Mouse (Mus musculus) activated CD4-positive, CD25-positive, alpha-beta regulatory T cell, adult 4 months (primary cell): ENCODE measurements around the gene Cnp. TPM values are rescaled to one million over a fixed set of nuclear protein-coding genes. Genes with fewer than 3 reads are reported as not detected.
"Not testable (repeated sequence)": the region's sequence is repeated elsewhere in the genome, so short reads cannot be mapped to it uniquely, and the experiment has no call there.

ENCODE experiments used
- ATAC-seq: one replicate; pipeline ENCODE4 v1.8.0; 2017
- polyA plus RNA-seq, 2 experiments: library from polyadenylated mRNA; unstranded; fragments of 100-300 nt; shearing (Covaris generic); gene quantifications; one replicate each; pipeline ENCODE4 v1.2.1; 2017

Gene Cnp
- polyA plus RNA-seq, 2 experiments from 2014 or later = 181 to 201 TPM

DNA sequence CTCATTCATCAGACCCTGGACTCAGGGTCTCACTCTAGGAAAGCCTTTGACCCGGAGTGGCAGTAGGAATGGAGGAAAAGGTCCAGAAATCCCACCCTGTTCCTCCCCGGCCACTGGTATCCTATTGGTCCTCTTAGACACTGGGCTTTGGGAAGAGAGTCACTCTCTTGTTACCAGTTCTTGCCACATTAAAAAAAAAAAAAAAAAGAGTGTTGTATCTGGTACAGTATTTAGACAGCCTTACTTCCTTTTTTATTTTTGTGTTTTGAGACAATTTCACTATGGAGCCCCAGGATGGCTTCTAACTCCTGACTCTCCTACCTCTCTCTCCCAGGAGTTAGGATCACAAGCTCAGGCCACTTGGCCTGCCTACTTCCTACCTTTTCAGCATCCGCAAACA, 17.1 kb upstream of the Cnp start:
- no peak for ATAC-seq

DNA sequence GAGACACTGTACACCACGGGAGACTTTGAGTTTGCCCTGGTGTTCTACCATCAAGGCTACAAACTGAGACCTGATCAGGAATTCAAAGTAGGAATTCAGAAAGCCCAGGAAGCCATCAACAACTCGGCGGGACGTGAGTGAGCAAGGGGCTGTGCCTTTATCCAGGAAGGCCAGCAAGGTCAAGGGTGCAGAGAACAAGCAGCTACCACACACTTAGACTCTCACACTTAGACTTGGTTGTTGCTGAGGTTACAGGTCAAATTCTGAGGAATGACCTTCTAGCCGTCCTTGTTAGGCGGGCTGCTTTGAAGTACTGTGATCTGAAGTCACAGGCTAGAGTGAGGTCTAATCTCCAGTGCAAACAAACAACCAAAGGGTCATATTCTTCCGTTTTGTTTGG, 15.2 kb upstream of the Cnp start:
- no peak for ATAC-seq

DNA sequence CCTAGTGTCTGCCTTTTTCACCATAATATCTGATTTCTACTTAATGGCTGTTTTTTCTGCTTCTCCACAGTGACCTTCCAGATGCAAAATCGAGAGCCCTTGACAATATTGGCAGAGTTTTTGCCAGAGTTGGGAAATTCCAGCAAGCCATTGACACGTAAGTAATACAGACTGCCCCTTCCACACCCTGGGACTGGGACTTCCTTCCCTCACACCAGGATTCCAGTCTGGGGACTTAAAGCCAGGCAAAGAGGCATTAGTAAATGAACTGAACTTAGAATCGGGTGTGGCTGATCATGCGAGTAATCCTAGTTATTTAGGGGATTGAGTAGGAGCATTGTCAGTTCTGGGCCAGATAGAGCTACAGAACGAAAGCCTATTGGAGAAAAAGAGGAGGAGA, 13.0 kb upstream of the Cnp start:
- ATAC-seq = no peak

DNA sequence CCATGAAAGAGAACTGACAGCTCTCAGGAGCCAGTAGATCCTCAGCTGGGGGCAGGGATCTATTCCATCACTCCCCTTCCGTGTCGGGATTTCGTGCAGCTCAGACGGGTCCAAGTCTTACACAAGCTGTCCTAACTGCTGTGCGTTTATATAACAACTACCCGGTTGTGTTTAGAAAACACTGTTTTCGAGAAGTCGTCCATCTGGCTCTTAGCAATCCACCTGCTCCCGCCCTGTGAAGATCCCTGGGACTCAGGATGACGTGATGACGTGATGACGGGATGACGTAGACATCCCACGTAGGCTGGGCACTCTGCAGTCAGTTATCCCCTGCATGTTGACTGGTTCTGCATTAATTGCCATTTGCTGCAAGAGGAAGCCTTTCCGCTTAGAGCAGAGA, 10.4 kb upstream of the Cnp start:
- no peak for ATAC-seq

DNA sequence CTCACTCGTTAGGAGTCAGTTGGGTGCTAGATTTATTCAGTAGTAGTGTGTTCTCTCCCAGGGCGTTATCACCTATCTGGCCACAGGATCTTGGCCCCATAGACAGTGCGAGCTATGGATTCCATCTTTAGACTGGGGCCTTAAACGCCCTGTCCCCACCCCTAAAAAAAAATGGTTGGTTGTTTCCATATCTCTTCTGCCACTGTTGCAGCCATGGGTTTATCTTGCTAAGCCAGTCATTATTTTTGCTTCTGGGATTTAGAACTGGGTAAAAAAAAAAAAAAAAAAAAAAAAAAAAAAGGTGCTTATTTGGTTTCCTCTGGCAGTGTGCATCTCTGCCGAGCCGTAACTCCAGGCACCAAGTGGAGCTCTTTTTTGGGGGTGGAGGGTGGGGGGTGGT, 10.0 kb upstream of the Cnp start:
- ATAC-seq = no peak

DNA sequence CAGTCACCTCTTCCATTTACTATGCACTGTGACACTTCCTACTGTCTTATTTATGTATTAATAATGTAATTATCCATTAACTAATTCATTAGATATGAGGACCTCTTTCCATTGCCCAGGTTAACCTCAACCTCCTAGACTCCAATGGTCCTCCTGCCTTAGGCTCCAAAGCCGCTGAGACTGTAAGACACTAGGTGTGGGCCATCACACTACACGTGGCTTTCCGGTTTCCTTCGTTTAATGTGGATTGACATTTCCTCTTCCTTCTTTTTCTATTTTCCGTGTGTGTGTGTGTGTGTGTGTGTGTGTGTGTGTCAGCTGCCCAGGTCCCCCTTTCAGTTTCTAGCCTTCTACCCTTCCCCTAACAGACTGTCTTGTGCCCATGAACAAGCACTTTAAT, 7.5 kb upstream of the Cnp start:
- ATAC-seq = no peak

DNA sequence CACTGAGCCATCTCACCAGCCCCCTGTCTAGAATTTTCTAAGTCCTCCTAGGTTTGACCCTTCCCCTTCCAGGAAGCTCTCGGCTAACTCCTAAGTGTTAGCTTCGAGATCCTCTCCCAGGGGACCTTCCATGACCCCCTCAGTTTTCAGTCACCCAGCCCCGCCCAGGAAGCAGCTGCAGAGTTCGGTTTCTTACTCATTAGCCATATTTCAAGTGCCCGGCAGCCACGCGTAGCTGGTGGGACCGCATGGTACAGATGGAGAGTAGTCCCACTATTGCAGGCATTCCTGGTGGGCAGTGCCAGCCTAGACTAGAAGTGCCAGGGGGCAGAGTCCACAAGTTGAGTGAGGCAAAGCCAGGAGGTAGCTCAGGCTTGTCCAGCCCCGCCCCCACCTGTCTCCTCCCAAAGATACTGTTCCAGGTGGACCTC, 6.9 kb upstream of the Cnp start:
- ATAC-seq = no peak

DNA sequence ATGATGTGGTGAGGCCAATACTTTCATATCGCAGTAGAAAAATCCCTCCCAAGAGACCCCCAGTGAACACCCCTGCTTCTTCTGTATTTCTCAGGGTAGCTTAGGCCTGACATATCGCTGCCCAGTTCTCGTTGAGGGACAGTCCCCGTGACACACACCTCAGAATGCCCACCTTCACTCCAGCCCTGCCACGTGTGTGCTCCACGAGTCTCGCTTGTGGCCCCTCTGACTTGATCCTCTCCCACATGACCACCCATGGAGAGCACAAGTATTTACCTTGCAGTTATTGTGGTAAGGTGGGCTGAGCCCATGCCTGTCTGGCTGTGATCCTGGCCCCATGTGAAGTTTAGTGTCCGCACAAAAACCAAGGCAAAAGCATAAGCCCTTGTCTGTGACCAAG, 6.0 kb upstream of the Cnp start:
- no peak for ATAC-seq

DNA sequence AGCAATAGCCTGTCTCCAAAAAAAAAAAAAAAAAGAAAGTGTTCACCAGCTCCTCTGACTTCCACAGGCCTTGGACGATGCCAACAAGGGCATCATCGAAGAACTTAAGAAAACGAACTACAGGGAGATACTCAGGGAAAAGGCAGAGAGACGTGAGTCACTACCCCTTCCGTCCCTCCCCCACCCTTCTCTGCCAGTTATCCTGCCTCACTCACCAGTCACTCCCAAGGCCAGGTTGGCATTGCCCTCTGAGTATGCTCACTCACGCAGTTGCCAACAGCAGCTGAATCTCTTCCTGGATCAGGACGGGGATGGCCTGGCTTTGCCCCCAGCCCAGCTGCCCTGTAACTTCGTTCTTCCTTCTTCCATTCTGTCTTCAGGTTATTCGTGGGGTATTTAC, 4.9 kb upstream of the Cnp start:
- no peak for ATAC-seq

DNA sequence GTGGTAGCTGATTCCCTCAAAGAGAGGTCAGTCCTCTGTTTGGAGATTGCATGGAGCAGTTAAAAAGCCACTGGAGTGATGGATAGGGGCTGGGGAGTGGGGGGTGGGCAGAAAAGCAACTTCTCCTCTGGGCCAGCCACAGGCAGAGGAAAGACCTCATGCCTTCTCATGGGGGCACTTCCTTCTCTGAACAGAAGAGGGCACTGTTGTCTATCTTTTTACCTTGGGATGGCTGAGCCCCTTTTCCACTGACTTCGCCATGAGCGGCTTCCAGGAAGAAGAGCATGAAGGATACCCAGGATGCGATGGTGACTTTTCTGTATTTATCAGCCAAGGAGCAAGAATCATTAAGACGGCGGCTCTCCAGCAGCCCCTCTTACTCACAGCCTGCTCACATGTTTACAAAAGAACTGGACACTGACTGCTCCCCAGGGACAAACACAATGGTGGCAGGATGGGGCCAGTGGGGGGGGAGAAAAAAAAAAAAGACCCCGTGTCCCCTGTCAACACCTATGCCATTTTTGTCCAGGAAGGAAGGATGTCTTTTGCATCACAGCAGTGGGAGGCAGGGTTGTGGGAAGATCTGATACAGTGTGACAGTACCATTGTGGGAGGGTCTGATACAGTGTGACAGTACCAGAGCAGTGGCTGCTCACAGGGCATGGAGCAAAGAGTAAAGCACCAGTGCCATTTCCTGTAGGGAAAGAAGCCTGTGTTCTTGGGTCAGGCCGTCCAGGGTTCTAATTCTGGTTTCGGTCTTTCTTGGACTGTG, 4.1 kb upstream of the Cnp start:
- ATAC-seq = no peak

DNA sequence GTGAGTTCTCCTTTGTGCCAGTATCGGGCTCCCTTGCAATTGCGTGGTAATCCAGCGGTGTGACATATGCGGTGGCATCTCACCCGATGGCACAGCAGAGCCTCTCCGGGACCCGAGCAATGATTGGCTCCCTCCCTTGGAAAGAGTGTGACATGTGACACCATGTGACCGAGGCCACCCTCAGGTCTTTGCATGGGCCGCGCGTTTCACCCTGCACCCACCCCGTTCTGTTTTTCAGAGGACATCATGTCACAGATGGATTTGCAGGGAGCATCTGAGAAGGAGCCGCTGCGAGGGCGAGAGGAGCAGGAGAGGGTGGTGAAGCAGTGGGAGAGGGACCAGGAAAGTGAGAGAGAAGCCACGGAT, 3.5 kb upstream of the Cnp start:
- ATAC-seq = no peak

DNA sequence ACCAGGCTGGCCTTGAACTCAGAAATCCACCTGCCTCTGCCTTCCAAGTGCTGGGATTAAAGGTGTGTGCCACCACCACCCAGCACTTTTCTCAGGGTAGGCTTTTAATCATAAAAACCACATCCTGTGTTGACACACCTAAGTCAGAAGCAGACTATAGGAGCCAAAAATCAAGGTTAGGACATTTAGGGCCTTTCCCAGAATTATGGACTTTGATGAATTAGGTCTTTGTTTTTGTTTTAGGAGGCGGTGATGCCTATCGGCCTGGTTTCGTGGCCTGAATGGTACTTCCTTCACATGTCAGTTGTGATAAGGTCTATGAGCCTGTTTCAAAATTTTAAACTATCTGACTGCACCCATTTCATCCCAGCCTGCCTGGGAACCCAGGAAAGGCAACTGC, 516 bp upstream of the Cnp start:
- ATAC-seq = peak; percentile 74

DNA sequence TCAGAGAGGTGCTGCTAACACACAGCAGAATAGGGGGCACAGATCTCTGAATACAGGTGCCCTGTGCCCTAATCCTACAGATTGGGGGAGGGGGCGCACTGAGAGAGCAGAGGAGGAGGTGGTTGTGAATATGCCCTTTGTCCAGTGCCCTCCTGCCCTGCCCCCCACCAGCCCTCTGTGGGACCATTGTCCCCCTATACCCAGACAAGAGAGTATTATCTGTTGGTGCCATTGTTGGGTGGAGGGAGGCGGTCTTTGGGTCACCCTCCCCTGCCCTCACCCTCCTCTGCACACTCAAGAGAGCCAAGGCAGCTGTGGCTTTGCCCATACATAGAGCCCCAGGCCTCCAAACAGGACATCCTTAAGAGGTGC, 766 bp downstream of the Cnp start:
- no peak for ATAC-seq

DNA sequence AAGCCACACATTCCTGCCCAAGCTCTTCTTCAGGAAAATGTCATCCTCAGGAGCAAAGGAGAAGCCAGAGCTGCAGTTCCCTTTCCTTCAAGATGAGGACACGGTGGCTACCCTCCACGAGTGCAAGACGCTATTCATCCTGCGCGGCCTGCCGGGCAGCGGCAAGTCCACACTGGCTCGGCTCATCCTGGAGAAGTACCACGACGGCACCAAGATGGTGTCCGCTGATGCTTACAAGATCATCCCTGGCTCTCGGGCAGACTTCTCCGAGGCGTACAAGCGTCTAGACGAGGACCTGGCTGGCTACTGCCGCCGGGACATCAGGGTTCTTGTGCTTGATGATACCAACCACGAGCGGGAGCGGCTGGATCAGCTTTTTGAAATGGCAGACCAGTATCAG, 1.6 kb downstream of the Cnp start:
- no peak for ATAC-seq

DNA sequence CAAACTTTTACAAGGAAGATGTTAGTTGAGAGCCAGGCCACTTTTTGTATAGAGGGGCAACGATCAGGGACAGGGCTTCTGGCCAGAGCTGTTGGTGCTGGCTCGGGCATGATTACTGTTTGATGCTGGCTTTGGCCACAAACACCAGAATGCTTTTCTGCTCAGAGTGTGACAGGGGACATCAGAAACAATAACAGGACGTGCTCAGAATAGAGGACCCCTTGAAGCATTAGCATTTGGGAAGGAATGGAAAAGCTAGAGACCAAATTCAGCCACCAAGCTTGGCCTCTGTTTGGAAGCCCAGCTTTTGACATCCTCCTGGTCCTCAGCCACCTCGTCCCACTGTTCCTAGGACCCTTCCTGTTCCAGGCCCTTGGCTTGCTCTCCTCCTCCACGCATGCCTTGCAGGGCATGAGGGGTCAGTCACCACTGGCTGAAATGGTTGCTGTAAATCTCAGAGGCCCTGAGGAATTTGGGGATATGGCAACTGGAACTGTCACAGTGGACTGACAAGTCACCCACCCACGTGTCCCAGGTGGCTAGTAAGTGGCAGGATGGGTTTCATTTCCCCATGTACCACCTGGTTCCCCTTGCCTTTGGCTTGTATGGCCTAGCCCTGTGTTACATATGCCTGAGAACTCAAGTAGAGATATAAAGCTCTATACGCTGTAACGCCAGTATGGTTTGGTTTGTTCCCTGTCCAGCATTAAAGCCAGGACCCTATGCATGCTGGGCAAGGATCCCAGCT, 3.3 kb downstream of the Cnp start:
- ATAC-seq = no peak

DNA sequence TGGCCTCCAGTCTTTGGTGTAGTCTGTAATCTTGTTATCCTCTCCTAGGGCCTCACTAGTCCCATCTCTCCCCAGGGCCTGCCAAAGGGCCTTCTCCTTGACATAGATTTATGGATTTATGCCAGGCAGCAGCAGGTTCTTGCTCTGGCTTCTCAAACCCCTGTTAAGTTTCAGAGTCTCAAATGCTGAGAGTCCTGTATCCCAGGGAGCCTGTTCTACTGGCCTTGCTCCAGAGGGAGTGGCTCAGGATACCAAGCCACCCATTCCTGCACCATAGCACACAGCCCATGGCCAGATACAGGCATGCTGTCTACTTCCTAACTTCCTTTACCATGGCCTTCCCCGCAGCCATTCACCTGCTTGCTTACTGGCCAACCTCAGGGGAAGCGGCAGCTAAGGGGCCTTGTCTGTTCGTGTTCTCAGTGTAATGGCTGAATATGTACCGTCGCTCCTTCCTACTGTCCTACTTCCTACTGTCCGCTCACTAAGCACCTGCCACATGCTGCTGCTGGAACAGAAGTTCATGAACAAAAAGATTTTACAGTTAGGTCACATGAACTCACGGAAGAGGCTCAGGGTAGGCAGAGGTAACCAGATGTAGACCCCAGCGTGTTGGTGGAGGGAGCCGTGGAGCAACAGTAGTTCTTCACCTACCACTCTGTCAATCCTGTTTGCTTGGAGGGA, 4.6 kb downstream of the Cnp start:
- no peak for ATAC-seq

DNA sequence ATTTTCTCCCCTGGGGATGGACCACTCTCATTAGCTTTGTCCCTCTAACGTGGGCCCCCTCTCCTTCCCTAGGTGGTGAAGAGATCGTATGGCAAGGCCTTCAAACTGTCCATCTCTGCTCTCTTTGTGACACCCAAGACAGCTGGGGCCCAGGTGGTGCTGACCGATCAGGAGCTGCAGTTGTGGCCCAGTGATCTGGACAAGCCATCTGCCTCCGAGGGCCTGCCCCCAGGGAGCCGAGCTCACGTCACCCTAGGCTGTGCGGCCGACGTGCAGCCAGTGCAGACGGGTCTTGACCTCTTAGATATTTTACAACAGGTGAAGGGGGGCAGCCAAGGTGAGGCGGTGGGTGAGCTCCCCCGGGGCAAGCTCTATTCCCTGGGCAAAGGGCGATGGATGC, 5.6 kb downstream of the Cnp start:
- ATAC-seq = no peak

DNA sequence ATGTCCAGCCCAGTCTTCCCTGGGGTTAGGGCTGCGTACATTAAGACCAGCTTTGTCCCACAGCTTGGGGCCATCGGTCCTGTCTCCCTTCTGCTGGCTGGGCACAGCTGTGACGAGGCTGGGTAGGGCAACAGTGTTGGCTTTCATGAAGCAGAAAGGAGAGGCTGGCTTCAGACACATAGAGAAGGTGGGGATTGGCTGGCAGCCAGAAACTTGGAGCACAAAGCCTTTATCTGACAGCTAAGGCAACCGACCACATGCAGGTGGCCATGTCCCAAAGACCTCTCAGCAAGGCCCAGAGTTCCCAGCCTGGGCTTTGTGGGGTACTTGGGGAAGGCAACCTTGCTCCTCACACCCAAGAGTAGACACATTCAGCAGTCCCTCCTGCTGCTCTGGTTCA, 7.1 kb downstream of the Cnp start:
- no peak for ATAC-seq

DNA sequence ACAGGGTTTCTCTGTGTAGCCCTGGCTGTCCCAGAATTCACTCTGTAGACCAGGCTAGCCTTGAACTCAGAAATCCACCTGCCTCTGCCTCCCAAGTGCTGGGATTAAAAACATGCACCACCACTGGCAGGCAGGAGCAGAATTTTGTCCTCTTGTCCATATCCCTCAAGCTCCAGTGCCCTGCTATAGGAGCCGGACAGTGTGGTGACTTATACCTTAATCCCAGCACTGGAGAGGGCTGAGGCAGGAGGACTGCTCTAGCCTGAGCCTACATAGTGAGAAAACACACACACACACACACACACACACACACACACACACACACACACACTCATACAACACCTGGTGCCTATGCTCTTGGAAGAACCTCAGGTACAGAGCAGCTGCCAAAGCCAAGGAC, 7.7 kb downstream of the Cnp start:
- not testable (repeated sequence) for ATAC-seq

DNA sequence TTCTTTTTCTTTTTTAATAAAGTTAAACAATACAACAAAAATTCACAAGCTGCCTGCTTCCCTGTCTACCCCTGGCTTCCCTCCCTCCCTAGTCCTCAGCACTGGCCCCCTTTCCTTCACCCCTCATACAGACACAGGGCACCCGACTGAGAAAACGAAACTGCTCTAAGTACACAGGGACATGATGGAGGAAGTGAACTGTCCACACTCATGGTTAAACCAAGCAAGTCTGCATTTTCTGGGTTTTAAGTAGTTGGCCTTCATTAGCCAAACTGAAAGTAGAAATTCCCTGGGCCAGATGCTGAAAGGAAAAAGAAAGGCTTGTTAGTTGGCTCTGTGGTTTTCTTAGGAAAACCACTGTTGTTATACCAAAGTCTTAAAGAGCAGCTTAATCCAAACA, 8.1 kb downstream of the Cnp start:
- ATAC-seq = no peak

DNA sequence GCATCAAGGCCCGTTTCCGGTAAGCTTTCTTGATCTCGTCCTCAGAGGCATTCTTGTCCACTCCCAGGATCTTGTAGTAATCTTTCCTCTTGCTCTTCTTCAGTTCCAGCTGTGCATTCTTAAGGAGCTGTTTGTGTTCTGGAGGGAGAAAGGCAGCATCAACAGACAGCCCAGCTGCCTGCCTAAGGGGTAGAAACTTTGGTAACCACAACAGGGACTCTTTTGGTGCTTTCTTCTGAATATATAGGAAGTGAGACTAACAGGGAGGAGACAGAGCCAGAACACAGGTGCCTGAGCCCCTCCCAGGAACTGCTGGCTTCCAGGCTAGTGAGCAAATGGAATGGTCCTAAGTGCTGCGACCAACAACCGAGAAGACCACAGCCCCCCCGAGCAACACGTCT, 9.9 kb downstream of the Cnp start:
- peak; percentile 23 for ATAC-seq

DNA sequence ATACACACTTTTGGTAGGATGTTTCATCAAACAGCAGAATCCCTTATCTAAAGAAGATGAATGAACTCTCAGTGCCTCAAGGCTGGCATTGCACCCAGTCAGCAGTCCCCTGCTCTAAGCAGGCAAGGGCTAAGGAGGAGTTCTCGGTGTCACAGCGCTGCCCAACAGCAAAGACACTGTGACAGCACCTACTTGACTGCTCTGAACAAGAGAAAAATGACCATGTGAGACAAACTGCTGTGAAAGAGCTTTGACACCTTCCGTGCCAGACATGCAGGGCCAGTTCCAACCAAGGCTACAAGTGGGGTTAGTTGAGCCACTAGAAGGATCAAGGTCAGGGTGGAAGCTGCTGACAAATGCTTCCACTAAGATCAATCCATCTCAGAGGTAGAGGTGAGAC, 10.4 kb downstream of the Cnp start:
- ATAC-seq = no peak

DNA sequence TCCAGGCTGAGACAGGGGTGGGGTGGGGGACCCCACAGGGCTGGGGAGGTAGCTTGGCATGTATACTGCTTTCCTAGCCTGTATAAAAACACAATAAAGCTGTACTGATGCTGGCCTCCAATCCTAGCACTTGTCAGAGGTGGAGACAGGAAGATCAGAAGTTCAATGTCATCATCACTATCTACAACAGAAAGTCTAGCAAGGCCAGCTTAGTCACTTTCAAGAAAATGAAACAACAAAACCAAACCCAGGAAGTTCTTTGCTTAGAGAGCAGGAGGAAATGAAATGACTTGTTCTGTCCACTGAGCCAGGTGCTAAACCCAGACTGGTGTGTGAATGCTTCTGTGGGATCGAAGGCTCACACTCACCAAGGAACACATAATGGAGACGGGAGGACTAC, 13.8 kb downstream of the Cnp start:
- ATAC-seq = peak; percentile 88
